Mouse (Mus musculus) liver, embryonic 14.5 days (tissue): ENCODE measurements at regions not wholly inside any gene's neighbourhood (a gene's known extent, or its start where the extent isn't known, plus 50 kb on each side); places are given as distances from the start of the nearest gene placed in this dataset.

Source experiments
- CTCF ChIP-seq: IDR thresholded peaks from 2 replicates; pipeline ENCODE4 v1.5.1; 2016; ENCODE audit warnings: antibody characterized with exemption, low read depth, control low read depth
- EP300 ChIP-seq: IDR thresholded peaks from 2 replicates; pipeline ENCODE4 v1.6.1; 2016; ENCODE audit warnings: antibody characterized with exemption, low read depth

DNA sequence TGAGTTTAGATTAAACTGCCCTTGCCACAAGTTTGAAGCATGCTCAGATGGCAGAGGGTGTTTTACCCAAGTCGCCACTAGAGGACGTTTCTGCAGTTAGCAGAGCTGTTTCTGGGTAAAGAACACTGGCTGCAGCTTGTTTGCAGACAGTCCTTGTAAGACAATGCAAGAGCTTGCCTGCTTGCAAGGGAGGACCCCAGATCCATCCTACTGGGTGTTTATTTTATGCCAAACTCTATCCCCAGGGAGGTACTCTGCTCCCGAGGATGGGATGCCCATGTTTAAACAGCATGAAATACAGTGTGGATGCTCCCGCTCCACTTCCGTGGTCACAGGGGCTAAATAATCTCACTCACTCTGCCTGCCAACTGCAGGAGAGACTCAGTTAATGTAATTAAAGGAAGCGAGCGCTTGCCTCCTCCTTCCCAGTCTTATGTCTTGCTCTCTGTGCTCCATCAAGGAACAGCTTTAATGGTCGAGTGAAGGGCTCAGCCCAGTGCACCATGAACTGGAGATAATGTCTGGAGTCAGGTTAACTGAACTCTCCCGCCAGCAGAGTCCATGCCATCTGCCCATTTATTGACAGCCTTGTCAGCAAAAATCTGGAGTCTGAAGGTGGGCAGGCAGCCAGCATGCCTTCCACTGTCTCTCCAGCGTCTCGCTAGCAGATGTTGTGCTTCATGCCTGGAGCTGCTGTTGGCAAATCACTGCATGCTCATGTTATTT is 334.8 kb downstream of the Mex3b start:
- TF ChIP-seq CTCF: peak; percentile 23; the same call in 1 of the 2 replicates
- no peak for TF ChIP-seq EP300
